Comparison of ENCODE assay signal across 2 mouse cellular contexts in genomic region chr3:108537303-108537702, GRCm38 (mm10).
TF ChIP-seq lines count a peak whose summit lies in the region.

No protein-coding gene starts in this region.

TF ChIP-seq in C2C12, 6 proteins besides CTCF, POLR2A, EP300 and RAD21 (continued from another document):
- no peak for TF ChIP-seq MYOG (IDR thresholded peaks at IDR 0.05; ENCODE audit: control insufficient read depth, extremely low read depth, insufficient read length)
- TF ChIP-seq MAX (IDR thresholded peaks at IDR 0.05) = peak; percentile 58
- no peak for TF ChIP-seq USF1 (IDR thresholded peaks at IDR 0.05; ENCODE audit: low read depth)
- no peak for TF ChIP-seq CEBPB (IDR thresholded peaks at IDR 0.05; ENCODE audit: low read depth)
- TF ChIP-seq MYOD1 (IDR thresholded peaks at IDR 0.05; ENCODE audit: control insufficient read depth, insufficient read length, low read depth) = no peak

TF ChIP-seq in myocyte, 11 proteins besides CTCF, POLR2A, EP300 and RAD21 (continued from another document):
- TF ChIP-seq CEBPB (IDR thresholded peaks at IDR 0.05; ENCODE audit: insufficient read depth, poor library complexity, severe bottlenecking) (no peak), USF1 (IDR thresholded peaks at IDR 0.05; ENCODE audit: low read depth) (no peak), E2F4 (IDR thresholded peaks at IDR 0.05; ENCODE audit: insufficient read depth) (no peak), TCF12 (IDR thresholded peaks at IDR 0.05; ENCODE audit: insufficient read depth, poor library complexity, severe bottlenecking) (no peak), REST (IDR thresholded peaks at IDR 0.05; ENCODE audit: insufficient read depth, insufficient read length) (no peak), MYOD1 (IDR thresholded peaks at IDR 0.05; ENCODE audit: control insufficient read depth in 1 of 3, insufficient read length in 2 of 3, low read depth in 2 of 3) (no peak), MYOG (IDR thresholded peaks at IDR 0.05; ENCODE audit: control insufficient read depth in 1 of 3, insufficient read depth in 1 of 3, insufficient read length in 2 of 3, low read depth in 2 of 3) (no peak), POLR2AphosphoS2 (IDR thresholded peaks at IDR 0.05; ENCODE audit: insufficient read length, low read depth) (no peak), TCF3 (IDR thresholded peaks at IDR 0.05; ENCODE audit: insufficient read length, low read depth) (no peak), SRF (IDR thresholded peaks at IDR 0.05; ENCODE audit: control insufficient read depth, insufficient read length, low read depth) (no peak)
